Mouse (Mus musculus) induced T-regulatory cell, adult 2 months (primary cell): ENCODE results near the gene Tfb2m.

Source experiments
- DNase-seq: peaks from one replicate; pipeline ENCODE4 v3.0.0-alpha.2; 2012; ENCODE audit warnings: low read depth

The Tfb2m gene

GRCm38 (mm10) chr1:179506530-179507315 lies 39.3 kb downstream of the Tfb2m start:
- peak; percentile 74 for DNase-seq

DNA sequence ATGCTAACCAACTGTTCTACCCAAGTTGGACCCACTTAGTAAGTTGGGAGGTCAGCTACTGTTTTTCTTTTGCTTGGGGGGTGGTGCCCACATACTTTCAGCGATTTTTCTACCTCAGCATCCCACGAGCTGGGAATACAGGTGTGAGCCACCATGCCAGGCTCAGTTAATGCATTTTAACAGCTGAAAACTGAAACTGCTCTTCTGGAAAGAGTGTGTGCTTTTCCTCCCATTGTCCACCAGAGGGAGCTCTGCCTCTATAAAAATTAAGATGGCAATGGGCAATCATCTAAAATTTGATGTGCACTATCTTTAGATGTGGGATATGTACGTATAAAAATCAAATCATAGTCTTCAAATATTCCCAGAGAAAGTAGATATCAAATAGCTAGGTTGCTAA lies 43.5 kb downstream of the Tfb2m start:
- peak; percentile 68 for DNase-seq

- DNase-seq, result no peak
These were observed 46.8 kb downstream of the Tfb2m start for GRCm38 (mm10) chr1:179499257-179499656.

- peak; percentile 39 for DNase-seq
These were observed 53.2 kb downstream of the Tfb2m start for GRCm38 (mm10) chr1:179492908-179493307.

DNA sequence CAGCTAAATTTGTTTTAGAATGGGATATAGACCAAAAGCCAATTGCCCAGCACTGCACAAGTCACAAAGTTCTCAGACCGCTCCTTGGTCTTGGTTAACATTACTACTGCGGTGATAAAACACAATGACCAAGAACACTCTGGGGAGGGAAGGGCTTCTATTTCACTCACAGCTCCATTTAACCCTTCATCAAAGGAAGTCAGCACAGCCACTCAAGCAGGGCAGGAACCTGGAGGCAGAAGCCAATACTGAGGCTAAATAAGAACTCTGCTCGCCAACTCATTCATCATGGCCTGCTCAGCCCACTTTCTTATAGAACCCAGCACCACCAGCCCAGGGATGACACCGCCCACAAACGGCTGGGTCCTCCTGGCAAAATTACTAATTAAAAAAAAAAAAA lies 57.5 kb downstream of the Tfb2m start:
- no peak for DNase-seq

GRCm38 (mm10) chr1:179487990-179488389 lies 58.1 kb downstream of the Tfb2m start:
- no peak for DNase-seq

GRCm38 (mm10) chr1:179487238-179487637 lies 58.8 kb downstream of the Tfb2m start:
- DNase-seq, result no peak

GRCm38 (mm10) chr1:179485784-179486540 lies 60.1 kb downstream of the Tfb2m start:
- DNase-seq, result no peak

DNA sequence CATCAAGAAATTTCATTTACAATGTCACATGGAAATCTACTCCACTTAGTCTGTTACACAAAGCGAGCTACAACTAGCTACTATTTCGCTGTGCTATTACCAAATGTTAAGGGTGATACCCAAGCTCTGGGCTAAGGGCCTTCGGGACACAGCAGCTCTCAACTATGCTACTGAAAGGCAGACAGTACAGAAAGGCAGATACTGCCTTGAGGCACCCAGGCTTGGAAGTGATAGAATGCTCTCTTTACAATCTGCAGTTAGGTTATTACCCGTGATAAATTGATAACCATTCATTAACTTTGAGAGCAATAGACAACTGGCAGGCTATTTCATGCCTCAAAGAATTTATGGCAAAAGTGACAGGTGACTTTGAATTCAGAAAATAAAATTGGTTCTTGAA lies 65.2 kb downstream of the Tfb2m start:
- DNase-seq, result no peak
